Comparison of ENCODE assay signal across 8 mouse cellular contexts in genomic region chr10:75451036-75451786, GRCm38 (mm10). TPM values are rescaled to one million over a fixed set of nuclear protein-coding genes. Genes with fewer than 3 reads are reported as not detected.
DNase-seq lines count a peak whose midpoint lies in the region; ATAC-seq lines count a peak whose summit lies in the region.

No protein-coding gene starts in this region.

- no peaks in the 10 kb centered on the region; the same call in 1 of the 2 replicates for H3K27me3 ChIP-seq in liver, embryonic 12.5 days (replicated peaks)
- no peaks in the 10 kb centered on the region for H3K27me3 ChIP-seq in heart, embryonic 10.5 days (ENCODE audit: insufficient read depth, poor library complexity, severe bottlenecking)
- no peaks in the 10 kb centered on the region for H3K27me3 ChIP-seq in kidney, embryonic 14.5 days (ENCODE audit: control insufficient read depth, insufficient read depth, low read length)
- H3K27me3 ChIP-seq in midbrain, embryonic 11.5 days (ENCODE audit: control insufficient read depth, insufficient read depth, low read length): no peaks in the 10 kb centered on the region

- H3K9me3 ChIP-seq in liver, embryonic 12.5 days (replicated peaks): no peaks in the 10 kb centered on the region
- H3K9me3 ChIP-seq in heart, embryonic 10.5 days: no peaks in the 10 kb centered on the region
- H3K9me3 ChIP-seq in kidney, embryonic 14.5 days (ENCODE audit: control insufficient read depth, low read length): no peaks in the 10 kb centered on the region
- H3K9me3 ChIP-seq in midbrain, embryonic 11.5 days (ENCODE audit: control insufficient read depth, low read length): no peaks in the 10 kb centered on the region

- no peak overlapping the region for H3K27ac ChIP-seq in liver, embryonic 12.5 days
- H3K27ac ChIP-seq in heart, embryonic 10.5 days: peak overlapping the region; percentile 85
- H3K27ac ChIP-seq in kidney, embryonic 14.5 days (ENCODE audit: low read depth, low read length): peak overlapping the region; percentile 49; the same call in 1 of the 2 replicates
- no peak overlapping the region for H3K27ac ChIP-seq in midbrain, embryonic 11.5 days (ENCODE audit: low read depth, low read length)

- H3K4me3 ChIP-seq in liver, embryonic 12.5 days: no peak overlapping the region
- no peak overlapping the region for H3K4me3 ChIP-seq in heart, embryonic 10.5 days
- no peak overlapping the region for H3K4me3 ChIP-seq in kidney, embryonic 14.5 days (ENCODE audit: low read length)
- no peak overlapping the region for H3K4me3 ChIP-seq in midbrain, embryonic 11.5 days (ENCODE audit: low read depth, low read length)

- H3K36me3 ChIP-seq in liver, embryonic 12.5 days: no peaks in the 10 kb centered on the region
- H3K36me3 ChIP-seq in heart, embryonic 10.5 days: no peaks in the 10 kb centered on the region
- H3K36me3 ChIP-seq in kidney, embryonic 14.5 days (ENCODE audit: control insufficient read depth, insufficient read depth, low read length): no peaks in the 10 kb centered on the region
- no peaks in the 10 kb centered on the region for H3K36me3 ChIP-seq in midbrain, embryonic 11.5 days (ENCODE audit: control insufficient read depth, insufficient read depth, low read length)

- no peak for ATAC-seq in liver, embryonic 12.5 days
- ATAC-seq in kidney, embryonic 14.5 days (ENCODE audit: low FRiP score, low TSS enrichment): peak; percentile 76; the same call in 1 of the 2 replicates
- peak; percentile 62 for ATAC-seq in midbrain, embryonic 11.5 days (ENCODE audit: low FRiP score)

- H3K9ac ChIP-seq in liver, embryonic 12.5 days: no peak overlapping the region
- H3K9ac ChIP-seq in kidney, embryonic 14.5 days (ENCODE audit: low read depth, low read length): no peak overlapping the region
- H3K9ac ChIP-seq in midbrain, embryonic 11.5 days (ENCODE audit: low read length): no peak overlapping the region

- DNase-seq in liver: peak; percentile 53
- DNase-seq in cerebellum, postnatal 25 days: peak; percentile 64 to 79
- DNase-seq in heart, embryonic 10.5 days (ENCODE audit: low spot score): peak; percentile 91
- DNase-seq in midbrain, embryonic 11.5 days (ENCODE audit: low spot score, missing footprints): peak; percentile 90
- DNase-seq in frontal cortex, postnatal 25 days (ENCODE audit: low spot score in 2 of 2): no peak
- DNase-seq in urinary bladder, adult 2 months (ENCODE audit: low spot score): no peak

- WGBS in liver, embryonic 12.5 days (ENCODE audit: insufficient replicate concordance): 61% methylated on average over 10 of the region's 10 CpGs
- WGBS in heart, embryonic 10.5 days: 39% methylated on average over 10 of the region's 10 CpGs
- WGBS in kidney, embryonic 14.5 days: 54% methylated on average over 10 of the region's 10 CpGs
- WGBS in midbrain, embryonic 11.5 days: 57% methylated on average over 10 of the region's 10 CpGs

- no peak overlapping the region for H3K4me2 ChIP-seq in liver, embryonic 12.5 days
- H3K4me2 ChIP-seq in kidney, embryonic 14.5 days (replicated peaks; ENCODE audit: low read depth, low read length): no peak overlapping the region
- no peak overlapping the region for H3K4me2 ChIP-seq in midbrain, embryonic 11.5 days

- peaks cover 6% of the 10 kb centered on the region; the same call in 1 of the 2 replicates for H3K4me1 ChIP-seq in liver, embryonic 12.5 days
- peaks cover 64% of the 10 kb centered on the region for H3K4me1 ChIP-seq in heart, embryonic 10.5 days
- H3K4me1 ChIP-seq in kidney, embryonic 14.5 days (ENCODE audit: control insufficient read depth, insufficient read depth, low read length): 0 out of 2 replicates have a peak, but pooled peaks cover 6% of the 10 kb centered on the region
- H3K4me1 ChIP-seq in midbrain, embryonic 11.5 days (ENCODE audit: control insufficient read depth, insufficient read depth, low read length): peaks cover 2% of the 10 kb centered on the region

RNA-seq across cellular contexts. Expression of gene Upb1, which starts 50.3 kb away (rescaled TPM):
- 7.4 and 7.8 TPM in 2 replicates for polyA plus RNA-seq in liver, embryonic 12.5 days (2016; fragmentation: Nextera tagmentation; extraction: Ambion mirVana)
- polyA plus RNA-seq in heart, embryonic 10.5 days (2016; fragmentation: Nextera tagmentation; extraction: Ambion mirVana): 0.10 and 1.6 TPM in 2 replicates
- 0.93 and 1.3 TPM in 2 replicates for polyA plus RNA-seq in kidney, embryonic 14.5 days (2014; fragmentation: Nextera tagmentation; extraction: Ambion mirVana)
- not detected in 2 replicates for polyA plus RNA-seq in midbrain, embryonic 11.5 days (2014; fragmentation: Nextera tagmentation; extraction: Ambion mirVana)
- polyA plus RNA-seq in urinary bladder, adult 2 months (2012; rRNA removed): 0.90 and 1.0 TPM in 2 replicates

Comparison
In these comparisons a context has a peak if more than half of its experiments do, and no peak if none do; other contexts are left out.
1. DNase-seq: peak in liver (single experiment), cerebellum, postnatal 25 days (2 of 2), heart, embryonic 10.5 days (single experiment) and midbrain, embryonic 11.5 days (single experiment); none in frontal cortex, postnatal 25 days (0 of 2) and urinary bladder, adult 2 months (single experiment).
2. H3K27ac ChIP-seq: peak in heart, embryonic 10.5 days (single experiment) and kidney, embryonic 14.5 days (single experiment); none in liver, embryonic 12.5 days (single experiment) and midbrain, embryonic 11.5 days (single experiment).